Mouse (Mus musculus): ENCODE measurements around the gene Plpp3. TPM values are rescaled to one million over a fixed set of nuclear protein-coding genes. Genes with fewer than 3 reads are reported as not detected.
"Not testable (repeated sequence)": the region's sequence is repeated elsewhere in the genome, so short reads cannot be mapped to it uniquely, and the experiment has no call there.

Gene Plpp3
- polyA plus RNA-seq, 1 experiment = 48.5 TPM

DNA sequence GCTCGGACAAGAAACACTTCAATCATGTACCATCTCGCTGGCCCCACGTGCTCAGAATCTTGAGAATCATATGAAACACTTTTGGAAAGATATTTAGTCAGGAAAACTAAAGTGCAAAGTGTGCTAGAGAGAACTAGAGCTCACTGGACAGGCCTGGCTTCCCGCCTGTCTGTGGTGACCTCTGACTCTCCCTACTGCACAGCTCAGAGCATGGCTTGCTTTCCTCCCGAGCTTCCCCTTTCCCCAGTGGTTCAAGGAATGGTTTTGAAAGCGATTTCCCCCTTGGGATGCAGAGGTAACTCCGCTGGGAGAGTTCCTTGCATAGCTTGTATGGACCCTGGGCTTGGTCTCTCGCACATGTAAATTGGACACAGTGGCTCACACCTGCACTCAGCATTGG is 107.9 kb downstream of the Plpp3 start:
- peaks cover 7% of the 10 kb centered on the region; the same call in 1 of the 2 replicates for H3K4me1 ChIP-seq (ENCODE audit: control insufficient read depth, insufficient read depth, insufficient read length, low read length)
- whole genome bisulfite sequencing = 89% methylated on average over 8 of the region's 8 CpGs
- no peak overlapping the region for H3K27ac ChIP-seq (ENCODE audit: insufficient read depth, low read depth, low read length)
- no peak overlapping the region for H3K4me3 ChIP-seq (ENCODE audit: low read depth, low read length)
- no peaks in the 10 kb centered on the region for H3K36me3 ChIP-seq (ENCODE audit: control insufficient read depth, insufficient read depth, low read length)
- TF ChIP-seq CTCF (IDR thresholded peaks at IDR 0.05; ENCODE audit: extremely low read depth, insufficient read length, insufficient replicate concordance, low read depth, low read length) = no peak
- TF ChIP-seq POLR2A (IDR thresholded peaks at IDR 0.05; ENCODE audit: low read depth, low read length) = no peak
- no peaks in the 10 kb centered on the region for H3K27me3 ChIP-seq (ENCODE audit: control insufficient read depth, insufficient read depth, low read length)

DNA sequence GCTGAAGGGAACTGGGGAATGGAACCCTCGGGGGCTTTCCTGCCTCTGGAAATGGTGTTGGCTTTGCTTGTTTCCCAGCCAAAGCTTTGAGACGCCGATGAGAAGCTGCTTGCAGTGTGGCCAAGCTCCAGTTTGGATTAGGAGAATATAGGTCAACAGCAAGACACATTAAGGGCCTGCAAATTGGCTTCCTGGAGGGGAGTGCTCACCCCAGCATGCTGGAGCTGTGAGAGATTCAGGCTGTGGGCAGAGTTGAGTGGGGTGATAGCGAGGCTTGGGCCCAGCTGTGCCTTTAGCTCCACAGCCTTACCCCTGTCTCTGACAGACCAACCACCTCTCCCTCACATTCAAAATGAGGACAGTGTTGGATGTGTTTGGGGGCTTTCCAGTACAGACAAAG is 108.5 kb downstream of the Plpp3 start:
- Histone ChIP-seq H3K4me3 (ENCODE audit: low read depth, low read length) (no peak overlapping the region), H3K4me1 (ENCODE audit: control insufficient read depth, insufficient read depth, insufficient read length, low read length) (peaks cover 7% of the 10 kb centered on the region; the same call in 1 of the 2 replicates), H3K36me3 (ENCODE audit: control insufficient read depth, insufficient read depth, low read length) (no peaks in the 10 kb centered on the region), H3K27me3 (ENCODE audit: control insufficient read depth, insufficient read depth, low read length) (no peaks in the 10 kb centered on the region), H3K27ac (ENCODE audit: insufficient read depth, low read depth, low read length) (no peak overlapping the region)
- 82% methylated on average over 4 of the region's 4 CpGs for WGBS
- TF ChIP-seq POLR2A (IDR thresholded peaks at IDR 0.05; ENCODE audit: low read depth, low read length) (no peak), CTCF (IDR thresholded peaks at IDR 0.05; ENCODE audit: extremely low read depth, insufficient read length, insufficient replicate concordance, low read depth, low read length) (no peak)

DNA sequence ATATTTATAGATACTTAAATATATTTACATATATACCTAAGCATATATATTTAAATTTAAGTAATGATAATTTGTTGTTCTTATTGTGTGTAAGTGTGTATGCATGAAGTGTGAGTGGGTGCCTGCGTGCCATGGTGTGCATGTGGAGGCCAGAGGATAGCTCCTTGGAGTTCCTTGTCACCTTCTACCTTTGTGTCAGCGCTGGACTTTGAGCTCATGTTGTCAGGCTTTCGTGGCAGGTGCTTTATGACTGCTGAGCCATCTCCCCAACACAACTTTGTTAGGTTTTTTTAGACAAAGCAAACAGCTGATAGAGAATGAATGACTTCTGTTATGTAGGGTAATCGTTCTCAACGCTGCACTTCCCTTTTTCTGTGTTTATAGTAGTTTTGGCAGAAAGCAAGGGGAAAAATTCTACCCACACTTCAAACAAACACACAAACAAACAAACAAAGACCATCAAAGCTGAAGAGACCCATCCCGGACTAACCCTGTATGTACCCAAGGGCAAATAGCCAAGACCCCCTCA is 111.1 kb downstream of the Plpp3 start:
- no peak for TF ChIP-seq POLR2A (IDR thresholded peaks at IDR 0.05; ENCODE audit: low read depth, low read length)
- TF ChIP-seq CTCF (IDR thresholded peaks at IDR 0.05; ENCODE audit: extremely low read depth, insufficient read length, insufficient replicate concordance, low read depth, low read length) = no peak
- 23% methylated on average over 6 of the region's 6 CpGs for WGBS
- H3K27me3 ChIP-seq (ENCODE audit: control insufficient read depth, insufficient read depth, low read length) = no peaks in the 10 kb centered on the region
- no peak overlapping the region for H3K4me3 ChIP-seq (ENCODE audit: low read depth, low read length)
- H3K27ac ChIP-seq (ENCODE audit: insufficient read depth, low read depth, low read length) = peak overlapping the region; percentile 42; the same call in 1 of the 2 replicates
- peaks cover 7% of the 10 kb centered on the region; the same call in 1 of the 2 replicates for H3K4me1 ChIP-seq (ENCODE audit: control insufficient read depth, insufficient read depth, insufficient read length, low read length)
- no peaks in the 10 kb centered on the region for H3K36me3 ChIP-seq (ENCODE audit: control insufficient read depth, insufficient read depth, low read length)

DNA sequence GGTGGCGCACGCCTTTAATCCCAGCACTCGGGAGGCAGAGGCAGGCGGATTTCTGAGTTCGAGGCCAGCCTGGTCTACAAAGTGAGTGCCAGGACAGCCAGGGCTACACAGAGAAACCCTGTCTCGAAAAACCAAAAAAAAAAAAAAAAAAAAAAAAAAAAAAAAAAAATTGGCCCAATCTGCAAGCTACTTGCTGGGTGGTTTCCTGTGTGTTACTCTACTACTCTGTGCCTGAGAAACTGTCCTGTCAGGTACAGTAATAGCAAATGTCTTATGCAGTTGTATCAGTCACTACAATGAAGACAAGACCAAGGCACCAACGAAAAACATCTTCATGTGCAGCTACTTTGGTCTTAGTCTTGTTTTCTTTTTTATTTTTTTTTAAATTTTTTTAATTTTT is 112.3 kb downstream of the Plpp3 start:
- H3K4me1 ChIP-seq (ENCODE audit: control insufficient read depth, insufficient read depth, insufficient read length, low read length); H3K36me3 ChIP-seq (ENCODE audit: control insufficient read depth, insufficient read depth, low read length); H3K27ac ChIP-seq (ENCODE audit: insufficient read depth, low read depth, low read length); H3K27me3 ChIP-seq (ENCODE audit: control insufficient read depth, insufficient read depth, low read length); H3K4me3 ChIP-seq (ENCODE audit: low read depth, low read length): not testable (repeated sequence)
- 90% methylated on average over 5 of the region's 7 CpGs for WGBS

DNA sequence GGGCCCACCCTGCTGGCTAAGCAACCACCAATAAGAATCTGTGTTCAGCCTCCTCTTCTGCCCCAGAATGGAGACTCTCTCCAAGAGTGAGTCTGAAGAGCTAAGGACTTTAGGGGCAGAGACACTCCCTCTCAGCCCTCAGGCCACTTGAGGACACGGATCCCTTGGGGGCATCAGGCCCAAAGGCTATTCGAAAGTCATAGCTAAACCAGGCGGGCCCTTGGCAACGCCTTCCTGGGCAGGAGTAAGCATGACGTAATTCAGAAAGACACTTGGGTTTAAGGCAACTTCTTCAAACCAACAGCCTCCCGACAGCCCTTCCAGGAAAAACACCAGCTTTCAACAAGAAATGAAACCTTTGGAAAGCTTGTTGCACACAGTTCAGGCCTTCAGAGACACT is 114.0 kb downstream of the Plpp3 start:
- H3K4me3 ChIP-seq (ENCODE audit: low read depth, low read length) = no peak overlapping the region
- TF ChIP-seq CTCF (IDR thresholded peaks at IDR 0.05; ENCODE audit: extremely low read depth, insufficient read length, insufficient replicate concordance, low read depth, low read length) (no peak), POLR2A (IDR thresholded peaks at IDR 0.05; ENCODE audit: low read depth, low read length) (no peak)
- whole genome bisulfite sequencing = 88% methylated on average over 6 of the region's 6 CpGs
- H3K27ac ChIP-seq (ENCODE audit: insufficient read depth, low read depth, low read length) = no peak overlapping the region
- H3K36me3 ChIP-seq (ENCODE audit: control insufficient read depth, insufficient read depth, low read length) = no peaks in the 10 kb centered on the region
- peaks cover 7% of the 10 kb centered on the region; the same call in 1 of the 2 replicates for H3K4me1 ChIP-seq (ENCODE audit: control insufficient read depth, insufficient read depth, insufficient read length, low read length)
- H3K27me3 ChIP-seq (ENCODE audit: control insufficient read depth, insufficient read depth, low read length) = no peaks in the 10 kb centered on the region

DNA sequence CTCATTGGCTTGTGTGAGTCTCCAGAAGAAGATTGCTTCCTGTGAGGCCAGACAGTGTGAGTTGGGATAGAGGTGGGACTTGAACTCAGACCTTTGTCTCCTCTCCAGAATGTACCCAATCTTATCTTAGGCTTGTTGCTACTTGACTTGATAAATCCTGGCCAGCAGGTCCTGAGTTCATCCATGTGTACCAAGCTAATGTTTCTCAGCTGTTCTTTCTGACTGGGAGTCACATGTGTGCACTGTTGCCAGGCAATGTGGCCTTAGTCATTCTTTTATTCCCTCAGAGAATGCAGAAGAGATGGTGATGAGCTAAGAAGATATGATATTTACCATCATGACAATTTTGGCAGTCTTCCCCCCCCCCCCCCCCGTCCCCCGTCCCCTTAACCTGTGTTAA is 115.9 kb downstream of the Plpp3 start:
- TF ChIP-seq POLR2A (IDR thresholded peaks at IDR 0.05; ENCODE audit: low read depth, low read length) (no peak), CTCF (IDR thresholded peaks at IDR 0.05; ENCODE audit: extremely low read depth, insufficient read length, insufficient replicate concordance, low read depth, low read length) (no peak)
- no peak overlapping the region for H3K4me3 ChIP-seq (ENCODE audit: low read depth, low read length)

DNA sequence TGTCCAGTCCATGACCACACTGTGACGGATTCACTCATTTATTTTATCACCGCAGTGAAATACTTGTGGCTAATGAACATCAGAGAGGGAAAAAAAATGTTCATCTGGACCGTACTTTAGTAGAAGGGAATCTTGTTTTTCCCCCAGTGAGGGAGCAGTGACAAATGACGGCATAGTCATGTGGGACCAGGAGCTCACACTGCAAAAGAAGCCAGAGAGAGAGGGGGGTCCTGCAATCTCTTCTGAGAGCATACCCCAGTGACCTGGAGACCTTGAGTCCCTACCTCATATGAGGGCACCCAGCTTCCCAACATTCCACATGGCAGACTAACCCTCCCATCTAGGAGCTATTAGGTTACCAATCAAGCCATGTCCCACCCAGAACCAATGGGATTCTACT is 116.3 kb downstream of the Plpp3 start:
- Histone ChIP-seq H3K4me1 (ENCODE audit: control insufficient read depth, insufficient read depth, insufficient read length, low read length) (peaks cover 3% of the 10 kb centered on the region; the same call in 1 of the 2 replicates), H3K36me3 (ENCODE audit: control insufficient read depth, insufficient read depth, low read length) (no peaks in the 10 kb centered on the region), H3K4me3 (ENCODE audit: low read depth, low read length) (no peak overlapping the region), H3K27me3 (ENCODE audit: control insufficient read depth, insufficient read depth, low read length) (no peaks in the 10 kb centered on the region), H3K27ac (ENCODE audit: insufficient read depth, low read depth, low read length) (no peak overlapping the region)
- TF ChIP-seq CTCF (IDR thresholded peaks at IDR 0.05; ENCODE audit: extremely low read depth, insufficient read length, insufficient replicate concordance, low read depth, low read length) (no peak), POLR2A (IDR thresholded peaks at IDR 0.05; ENCODE audit: low read depth, low read length) (no peak)
- WGBS = 92% methylated on average over 4 of the region's 4 CpGs

More for the DNA sequence above, 115.9 kb downstream of the Plpp3 start:
- Histone ChIP-seq H3K36me3 (ENCODE audit: control insufficient read depth, insufficient read depth, low read length) (no peaks in the 10 kb centered on the region), H3K4me1 (ENCODE audit: control insufficient read depth, insufficient read depth, insufficient read length, low read length) (peaks cover 4% of the 10 kb centered on the region; the same call in 1 of the 2 replicates), H3K27ac (ENCODE audit: insufficient read depth, low read depth, low read length) (no peak overlapping the region), H3K27me3 (ENCODE audit: control insufficient read depth, insufficient read depth, low read length) (no peaks in the 10 kb centered on the region)
- WGBS = 72% methylated on average over 2 of the region's 2 CpGs

Measured in small intestine, adult 2 months (tissue).